Mouse (Mus musculus) CD4-positive, CD25-positive, alpha-beta regulatory T cell, adult 2 months (primary cell): Measurements from ENCODE around the gene Rgs6.

Experiments used
- DNase-seq: peaks from one replicate; pipeline ENCODE4 v3.0.0-alpha.2; 2012; ENCODE audit warnings: low read depth, low spot score

The Rgs6 gene

DNA sequence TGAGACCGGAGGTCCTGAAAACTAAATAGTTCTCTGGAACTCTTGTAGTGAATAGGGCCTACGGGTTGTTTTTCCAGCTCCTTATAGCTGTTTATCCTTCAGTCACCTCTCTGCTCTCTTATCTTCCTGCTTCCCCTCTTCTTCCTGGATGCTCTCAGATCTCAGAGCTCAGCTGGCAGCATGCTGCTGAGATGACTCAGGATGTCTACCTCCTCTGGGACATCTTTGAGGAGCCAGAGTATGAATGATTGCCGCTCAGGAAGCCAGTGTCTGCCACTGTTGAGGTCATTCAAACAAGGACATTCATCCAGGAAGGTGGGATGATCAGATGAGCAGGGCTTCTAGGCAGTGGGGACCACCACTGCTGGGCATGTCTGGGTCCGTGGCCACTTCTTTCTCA is 498.9 kb downstream of the Rgs6 start:
- no peak for DNase-seq

DNA sequence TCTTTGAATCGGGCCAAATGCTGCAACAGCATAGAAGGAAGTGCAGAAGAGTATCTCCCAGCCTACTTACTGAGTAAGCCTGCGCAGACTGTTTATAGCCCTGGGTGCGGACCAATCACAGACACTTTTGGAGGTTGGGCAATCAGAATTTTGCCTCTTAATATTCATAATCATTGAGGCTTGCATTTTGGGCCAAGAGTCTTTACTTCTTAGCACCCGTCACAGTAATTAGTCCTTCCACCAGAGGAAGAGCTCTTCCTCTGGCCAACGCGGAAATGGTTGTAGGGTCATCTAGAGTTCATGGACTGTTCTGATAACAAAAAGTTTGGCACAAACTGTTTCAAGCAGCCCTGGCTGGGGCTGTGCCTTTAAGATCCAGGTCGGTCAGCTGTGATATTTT is 499.5 kb downstream of the Rgs6 start:
- no peak for DNase-seq

DNA sequence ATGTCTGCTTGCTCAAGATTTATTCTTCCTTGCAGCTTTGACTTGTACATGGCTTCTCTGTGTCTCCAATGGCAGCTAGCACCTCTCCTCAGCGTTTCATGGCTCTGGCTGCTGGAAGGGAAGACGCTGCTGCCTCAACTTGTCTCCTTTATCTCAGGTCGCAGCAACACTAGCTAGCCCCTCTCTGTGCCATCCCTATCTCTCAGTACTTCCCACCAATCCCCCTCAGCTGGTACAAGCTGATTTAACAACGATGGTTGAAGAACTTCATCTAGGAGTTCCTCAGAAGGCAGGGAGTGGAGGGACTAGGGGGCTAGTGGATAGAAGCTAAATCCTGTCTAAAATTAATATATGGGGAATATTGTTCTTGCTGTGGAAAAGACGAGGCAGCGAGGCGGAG is 503.9 kb downstream of the Rgs6 start:
- no peak for DNase-seq

DNA sequence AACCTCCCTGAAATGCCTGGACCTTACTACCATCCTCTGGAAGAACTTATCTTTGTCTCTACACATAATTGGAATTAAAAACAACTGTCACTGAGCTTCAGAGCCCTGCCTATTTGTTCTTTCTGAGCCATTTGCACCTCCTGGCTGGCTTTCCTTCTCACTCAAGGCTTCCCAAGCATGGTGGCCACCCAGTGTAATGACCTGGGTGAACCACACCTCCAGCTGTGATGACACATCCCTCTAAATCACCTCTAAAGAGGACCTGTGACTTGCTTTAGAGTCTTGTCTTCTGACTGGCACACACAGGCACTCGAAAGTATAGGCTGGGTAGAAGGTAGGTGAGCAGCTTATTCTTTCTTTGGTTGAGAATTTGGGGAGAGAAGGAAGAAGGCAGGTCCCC is 509.7 kb downstream of the Rgs6 start:
- no peak for DNase-seq

DNA sequence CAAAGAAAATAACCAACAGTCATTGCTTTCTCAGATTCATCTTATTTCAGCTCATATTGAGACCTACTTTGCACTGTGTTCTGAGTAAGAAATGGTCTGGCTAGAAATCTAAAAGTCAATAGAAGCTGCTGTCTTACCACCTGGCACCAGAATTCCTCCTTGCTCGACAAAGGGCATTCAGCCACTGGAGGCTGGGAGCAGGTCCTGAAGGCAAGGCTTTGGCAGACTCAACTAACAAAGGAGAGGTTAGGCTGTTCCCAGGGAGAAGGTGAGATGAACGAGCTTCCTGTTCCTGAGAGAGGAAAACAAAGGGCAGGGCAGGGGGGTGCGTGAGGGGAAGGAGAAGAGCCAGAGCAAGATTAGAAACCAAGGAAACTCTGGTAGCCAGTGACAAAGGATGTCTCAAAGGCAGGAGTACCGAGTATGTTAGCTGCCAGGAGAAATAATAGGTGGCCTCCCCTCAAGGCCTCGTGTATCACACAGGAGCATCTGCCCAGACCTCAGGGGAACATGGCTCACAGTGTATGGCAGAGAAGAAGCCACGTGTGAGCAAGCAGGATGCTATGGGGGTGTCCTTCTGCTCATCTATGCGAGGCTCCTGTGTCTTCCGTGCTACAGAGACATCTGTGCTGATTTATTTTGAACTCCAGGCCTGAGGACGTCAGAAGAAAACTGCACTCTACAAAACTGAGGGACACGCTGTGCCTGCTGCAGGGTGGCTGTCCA is 510.7 kb downstream of the Rgs6 start:
- DNase-seq, result no peak

DNA sequence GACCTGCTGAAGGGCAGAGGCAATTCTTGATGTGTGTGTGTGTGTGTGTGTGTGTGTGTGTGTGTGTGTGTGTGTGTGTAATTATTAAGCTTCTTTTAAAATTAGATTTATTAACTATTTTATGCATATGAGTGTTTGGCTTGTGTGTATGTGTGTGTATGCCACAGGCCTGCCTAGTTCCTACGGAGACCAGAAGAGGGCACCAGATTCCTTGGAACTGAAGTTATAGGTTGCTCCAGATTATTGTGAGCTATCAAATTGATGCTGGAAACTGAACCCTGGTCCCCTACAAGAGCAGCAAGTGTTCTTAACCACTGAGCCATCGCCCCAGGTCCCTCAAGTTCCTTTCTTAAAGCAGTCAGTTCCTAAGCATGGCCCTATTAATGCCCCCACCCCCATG is 511.8 kb downstream of the Rgs6 start:
- DNase-seq, result no peak

DNA sequence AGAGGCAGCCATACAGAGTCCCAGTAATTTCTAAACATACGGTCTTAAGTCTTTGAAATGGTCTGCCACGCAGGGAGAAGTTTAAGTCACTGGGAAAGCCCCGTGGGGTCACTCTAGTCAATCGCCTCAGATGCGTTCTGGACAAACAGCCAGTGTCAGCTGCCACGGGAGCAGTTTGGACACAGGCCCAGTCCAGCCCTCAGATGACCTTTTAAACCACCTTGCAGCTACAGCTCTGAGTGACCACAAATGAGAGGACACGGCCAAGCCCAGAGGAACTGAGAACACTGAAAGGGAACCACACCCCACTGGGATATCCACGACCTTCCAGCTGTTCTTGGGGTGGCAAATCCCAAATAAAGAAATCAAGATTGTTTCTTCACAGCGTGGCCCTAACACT is 512.3 kb downstream of the Rgs6 start:
- DNase-seq, result no peak

DNA sequence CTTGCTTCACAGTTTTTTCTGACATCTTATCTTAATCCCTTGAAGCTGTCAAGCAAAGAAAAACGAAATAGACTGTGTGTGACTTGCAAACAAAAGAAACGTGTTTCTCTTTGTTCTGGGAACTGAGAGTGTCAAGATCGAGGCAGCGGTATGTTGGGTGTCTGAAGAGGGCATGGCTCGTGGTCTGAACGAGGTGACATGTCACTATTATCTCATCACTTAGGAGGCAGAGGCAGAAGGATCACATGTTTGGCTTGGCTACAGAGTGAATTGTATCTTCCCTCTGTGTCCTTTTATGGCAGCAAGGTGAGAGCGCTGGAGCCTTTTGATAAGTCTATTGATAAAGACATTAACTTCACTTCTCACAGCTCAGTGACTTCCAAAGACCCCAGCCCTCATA is 512.8 kb downstream of the Rgs6 start:
- no peak for DNase-seq

DNA sequence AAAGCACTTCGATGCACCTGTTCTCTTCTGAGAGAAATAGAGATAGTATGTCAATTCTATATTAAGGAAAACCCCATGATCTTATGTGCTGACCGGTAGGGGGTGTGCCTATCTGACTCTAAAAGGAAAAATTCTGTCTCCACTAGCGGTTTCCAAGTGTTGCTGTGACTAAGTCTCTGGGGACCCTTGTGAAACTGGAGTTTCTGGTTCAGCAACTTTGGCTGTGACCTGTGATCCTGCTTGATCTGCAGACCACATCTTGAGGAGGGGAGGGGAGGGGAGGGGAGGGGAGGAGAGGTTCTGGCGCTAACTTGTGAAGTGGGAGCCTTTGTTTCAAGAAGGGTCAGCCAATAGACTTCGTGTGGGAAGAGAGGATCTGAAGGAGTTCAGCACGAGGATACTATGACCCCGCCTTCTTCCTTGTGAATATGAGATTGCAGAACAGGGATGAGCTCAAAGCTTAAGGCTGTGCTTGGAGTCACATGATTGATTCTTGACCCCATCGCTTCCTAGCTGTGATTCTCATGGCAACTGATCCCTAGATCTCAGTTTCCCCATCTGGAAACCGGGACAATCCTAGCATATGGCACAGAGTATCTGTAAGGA is 517.5 kb downstream of the Rgs6 start:
- DNase-seq, result no peak

DNA sequence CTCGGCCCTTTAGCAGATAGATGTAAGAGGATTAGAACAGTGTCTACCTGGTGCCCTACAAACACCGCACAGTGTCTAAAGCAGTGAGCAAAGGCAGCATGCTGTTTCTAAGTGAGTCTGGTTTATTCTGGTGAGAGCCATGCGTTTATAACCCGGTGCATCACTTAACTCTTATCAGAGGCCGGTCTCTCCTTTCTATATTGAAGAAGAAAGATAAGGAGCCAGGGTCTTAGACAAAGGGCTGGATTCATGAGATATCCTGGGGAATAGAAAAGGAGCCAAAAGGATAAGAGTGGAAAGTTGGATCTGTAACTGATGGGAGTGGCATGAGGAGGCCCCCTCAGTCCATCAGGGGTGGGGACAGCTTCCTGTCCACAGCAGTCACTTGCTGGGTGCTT is 518.0 kb downstream of the Rgs6 start:
- no peak for DNase-seq

DNA sequence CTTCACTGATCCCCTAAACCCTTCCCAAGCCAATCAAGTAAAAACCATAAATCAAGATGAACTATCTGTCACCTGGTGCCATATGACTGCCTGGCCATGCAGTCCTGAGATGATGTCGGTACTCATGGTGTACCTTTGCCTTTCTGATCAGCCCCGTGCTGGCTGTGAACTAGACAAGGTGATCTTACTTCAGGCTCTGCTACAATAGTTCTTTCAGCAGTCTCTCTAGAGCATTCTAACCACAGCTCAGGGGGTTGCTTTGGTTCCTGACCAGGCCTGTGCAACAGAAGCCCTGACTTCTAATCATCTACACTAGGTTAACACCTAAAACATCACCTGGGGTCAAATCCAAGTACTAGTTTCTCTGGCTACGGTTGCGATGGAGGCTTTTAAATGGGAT is 521.4 kb downstream of the Rgs6 start:
- DNase-seq, result no peak

DNA sequence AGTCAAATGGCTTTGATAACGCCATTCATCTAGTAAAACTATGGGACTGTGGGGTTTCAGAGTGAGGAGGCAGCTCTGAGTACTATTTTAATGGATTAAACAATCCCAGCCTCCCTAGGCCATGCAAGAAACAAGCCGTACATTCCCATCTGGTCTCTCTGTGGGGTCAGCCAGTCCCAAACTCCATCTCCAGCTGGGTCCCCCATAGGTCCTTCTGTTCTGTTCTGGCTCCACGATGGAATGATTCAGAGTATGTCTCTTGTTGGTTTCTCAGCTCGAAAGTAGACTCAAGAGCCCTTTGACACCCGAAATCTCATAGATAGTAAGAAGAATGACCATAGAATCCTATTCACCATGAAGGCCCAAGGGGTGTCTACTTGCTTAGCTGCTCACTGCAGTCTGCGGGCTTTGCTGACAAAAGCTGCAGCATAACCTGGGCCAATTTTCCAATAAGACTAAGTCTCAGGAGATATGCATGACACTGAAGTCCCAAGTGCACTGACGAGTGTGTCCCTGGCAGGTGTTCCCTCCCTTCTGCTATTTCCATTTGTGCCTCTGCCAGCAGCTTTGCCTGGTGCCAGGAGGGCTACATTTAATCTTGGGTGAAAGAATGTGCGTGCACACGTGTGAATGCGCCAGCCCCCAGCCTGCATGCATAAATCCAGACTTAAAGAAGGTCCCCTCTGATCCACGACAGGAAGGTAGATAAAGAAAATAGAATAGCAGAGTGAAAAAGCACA is 522.0 kb downstream of the Rgs6 start:
- DNase-seq, result no peak

DNA sequence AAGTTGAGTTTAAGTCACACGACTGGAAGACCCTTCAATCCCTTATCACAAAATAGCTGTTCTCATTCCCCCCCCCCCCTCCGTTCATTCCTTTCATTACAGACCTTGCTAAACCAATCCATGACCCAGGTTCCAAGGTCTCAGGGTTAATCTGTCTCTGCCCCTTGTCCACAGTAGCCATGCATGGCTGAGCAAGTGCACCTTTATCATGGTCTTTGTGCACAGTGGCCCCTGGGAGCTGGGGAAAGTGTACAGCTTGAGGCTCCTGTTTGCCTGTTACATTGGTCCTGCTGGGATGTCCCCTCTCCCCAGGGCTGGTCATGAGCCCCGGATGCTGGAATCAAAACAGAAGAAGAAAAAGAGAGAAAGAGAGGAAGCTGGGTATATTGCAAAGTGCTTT is 522.6 kb downstream of the Rgs6 start:
- DNase-seq, result no peak

DNA sequence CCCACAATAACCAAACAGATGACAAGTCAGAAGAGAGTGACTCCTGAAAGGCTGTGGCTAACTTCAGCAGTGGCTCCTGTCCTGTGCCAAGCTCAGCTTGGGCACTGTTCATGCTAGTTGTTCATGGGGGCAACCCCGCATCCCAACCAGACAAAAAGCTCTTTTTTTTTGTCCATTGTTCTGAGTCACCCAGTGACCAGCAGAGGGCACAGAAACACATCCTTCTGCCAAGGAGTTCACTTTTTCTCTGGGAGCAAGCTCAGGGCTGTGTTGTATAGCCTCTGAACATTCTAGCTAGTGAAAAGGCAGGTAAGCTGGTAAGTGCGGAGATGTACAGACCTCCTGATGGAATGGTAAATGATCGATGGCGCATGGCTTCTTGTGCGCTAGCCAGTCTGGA is 524.2 kb downstream of the Rgs6 start:
- no peak for DNase-seq

DNA sequence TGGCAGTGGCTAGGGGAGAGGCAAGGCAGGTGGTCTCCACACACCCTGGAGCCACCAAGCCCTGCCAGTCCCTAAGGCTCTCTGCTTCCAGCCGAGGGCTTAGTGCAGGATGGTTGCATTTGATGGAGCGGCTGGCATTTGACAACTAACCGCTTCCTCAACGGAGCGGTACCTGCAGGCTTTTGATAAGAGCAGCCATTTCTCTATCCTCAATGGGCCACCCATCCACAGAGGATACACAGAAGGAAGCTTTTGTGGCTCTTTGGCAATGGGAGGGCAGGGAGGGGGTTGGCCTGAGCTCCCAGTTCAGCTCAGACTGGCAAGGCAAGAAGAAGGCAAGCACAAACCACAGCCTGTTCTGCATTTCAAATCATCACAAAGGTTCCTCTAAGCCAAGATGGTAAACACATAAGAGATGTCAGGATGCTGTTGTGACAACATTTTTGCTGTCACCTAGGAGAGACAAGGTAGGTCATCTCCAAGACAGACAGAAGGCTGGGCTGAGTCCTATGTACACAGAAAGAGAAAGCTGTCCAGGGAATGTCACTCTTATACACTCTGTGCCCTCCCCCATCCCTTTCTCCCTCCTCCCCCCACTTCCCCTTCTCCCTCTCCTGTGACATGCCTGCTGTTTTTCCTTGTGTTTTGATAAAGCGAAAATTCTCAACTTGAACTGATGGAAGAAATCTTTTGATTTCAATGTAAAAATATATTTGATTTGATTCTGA is 525.0 kb downstream of the Rgs6 start:
- DNase-seq, result no peak

DNA sequence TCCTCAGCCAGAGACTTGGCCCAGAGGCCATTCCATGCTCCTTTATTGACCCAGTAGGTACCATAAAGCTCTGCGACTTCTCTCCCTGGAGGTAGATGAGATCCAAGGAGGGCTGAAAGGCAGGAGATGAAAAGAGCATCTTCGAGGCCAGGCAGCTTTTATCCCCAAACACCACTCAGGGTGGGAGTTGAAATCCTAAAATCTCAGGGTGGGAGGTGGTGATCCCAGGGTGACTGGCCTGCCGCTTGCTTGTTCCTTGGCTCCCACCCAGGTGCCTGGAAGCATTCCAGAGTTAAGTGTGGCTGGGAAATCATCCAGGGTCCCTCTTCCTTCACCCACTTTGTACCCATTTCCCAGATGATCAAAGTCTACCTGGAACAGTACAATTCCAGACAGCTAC is 525.9 kb downstream of the Rgs6 start:
- no peak for DNase-seq

DNA sequence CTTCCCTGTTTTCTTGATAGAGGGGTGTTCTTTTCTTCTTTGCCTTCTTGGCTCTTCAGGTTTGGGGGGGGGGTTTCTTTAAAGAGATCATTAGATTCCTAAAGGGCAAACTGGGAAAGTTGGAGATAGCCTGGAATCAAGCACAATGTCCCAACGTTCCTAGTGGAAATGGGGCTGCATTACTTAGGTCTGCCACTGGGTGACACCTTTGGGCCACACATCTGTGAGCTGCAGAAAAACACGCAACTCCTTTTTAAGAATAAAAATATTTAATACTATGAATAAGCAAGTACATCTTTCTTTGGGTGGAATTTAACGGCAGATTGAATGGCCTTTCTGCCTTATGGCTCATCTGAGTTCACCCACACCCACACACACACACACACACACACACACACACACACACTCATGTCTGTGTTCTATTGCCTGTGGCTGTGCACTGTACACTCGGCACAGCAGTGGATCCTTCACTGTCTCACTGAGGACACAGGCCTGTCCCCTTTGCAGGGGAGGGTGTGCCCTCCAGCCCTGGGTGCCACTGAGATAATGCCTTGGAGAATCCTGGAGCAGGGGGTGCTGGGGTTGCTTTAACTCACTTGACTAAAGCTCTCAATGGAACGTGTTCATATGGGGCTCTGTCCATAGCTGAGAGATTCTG is 526.4 kb downstream of the Rgs6 start:
- peak; percentile 30 for DNase-seq

DNA sequence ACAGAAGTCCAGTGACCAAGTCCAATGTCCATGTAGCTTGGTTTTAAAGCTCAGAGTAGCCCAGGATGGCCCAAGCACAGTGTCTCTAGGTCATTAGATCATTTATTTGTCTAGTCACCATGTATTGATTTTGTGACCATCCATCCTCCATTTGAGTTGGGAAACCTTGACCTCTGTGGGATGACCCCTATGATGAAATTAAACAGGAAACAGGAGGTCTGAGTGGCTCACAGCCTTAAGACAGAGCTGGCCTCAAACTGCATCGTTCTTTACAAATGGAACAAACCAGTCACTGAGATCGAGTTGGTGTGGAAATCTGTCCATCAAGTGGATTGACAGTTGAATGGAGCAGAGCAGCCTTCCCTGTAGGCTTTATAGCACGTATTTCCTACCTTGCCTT is 536.0 kb downstream of the Rgs6 start:
- DNase-seq, result no peak

DNA sequence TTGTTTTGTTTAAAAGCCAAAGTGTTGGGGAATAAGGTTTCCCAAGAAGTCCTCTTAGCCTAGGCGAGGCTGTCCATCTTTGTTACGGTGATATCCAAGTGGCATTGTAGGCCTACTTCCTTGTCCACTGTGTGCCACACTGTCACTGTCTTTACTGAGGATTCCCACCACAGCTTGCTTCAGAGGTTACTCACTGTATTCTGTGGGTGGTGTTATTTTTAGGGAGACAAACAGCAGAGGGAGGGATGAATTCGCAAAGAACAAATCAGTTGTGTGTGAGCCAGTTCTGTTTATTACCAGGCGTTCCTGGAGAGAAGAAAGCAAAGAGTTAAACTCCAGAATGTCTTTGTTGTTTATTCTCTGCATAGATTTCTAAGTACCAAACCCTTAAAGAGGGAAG is 537.2 kb downstream of the Rgs6 start:
- DNase-seq, result no peak

DNA sequence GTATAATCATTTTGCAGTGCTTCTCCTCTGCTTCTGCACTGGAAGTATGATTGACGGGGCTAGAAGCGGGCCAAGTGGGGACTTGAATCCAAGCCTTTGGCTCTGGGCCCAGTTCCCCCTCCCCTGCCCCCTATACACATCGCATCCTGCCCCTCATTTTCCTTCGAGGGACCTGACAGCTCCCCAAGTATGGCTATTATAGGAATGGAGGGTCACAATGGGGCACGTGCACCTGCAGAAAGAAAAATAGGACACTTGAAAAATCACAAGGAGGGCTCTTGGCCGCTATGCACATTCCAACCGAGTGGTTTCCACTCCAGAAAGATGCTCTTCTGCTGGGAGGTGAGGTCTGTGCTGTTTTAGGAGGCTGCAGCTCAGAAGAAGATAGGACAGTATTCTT is 538.8 kb downstream of the Rgs6 start:
- DNase-seq, result no peak

DNA sequence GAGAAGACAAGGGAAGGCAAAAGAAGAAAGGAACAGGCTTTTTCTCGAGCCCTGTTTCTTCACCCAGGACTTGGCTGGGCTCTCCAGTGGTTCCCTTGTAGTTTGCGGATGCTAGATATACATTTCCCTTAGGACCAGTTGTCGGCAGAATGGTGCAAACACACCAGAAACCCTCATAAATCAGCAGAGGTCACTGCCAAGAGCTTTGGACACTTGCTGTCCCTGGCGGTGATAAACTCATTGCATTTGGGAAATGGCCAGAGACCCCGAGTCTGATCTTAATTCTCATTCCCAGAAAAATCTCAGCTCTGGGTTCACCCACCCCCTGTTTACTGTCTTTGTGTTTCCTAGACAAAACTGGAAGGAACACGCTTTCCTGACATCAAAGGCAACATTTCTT is 539.9 kb downstream of the Rgs6 start:
- no peak for DNase-seq

DNA sequence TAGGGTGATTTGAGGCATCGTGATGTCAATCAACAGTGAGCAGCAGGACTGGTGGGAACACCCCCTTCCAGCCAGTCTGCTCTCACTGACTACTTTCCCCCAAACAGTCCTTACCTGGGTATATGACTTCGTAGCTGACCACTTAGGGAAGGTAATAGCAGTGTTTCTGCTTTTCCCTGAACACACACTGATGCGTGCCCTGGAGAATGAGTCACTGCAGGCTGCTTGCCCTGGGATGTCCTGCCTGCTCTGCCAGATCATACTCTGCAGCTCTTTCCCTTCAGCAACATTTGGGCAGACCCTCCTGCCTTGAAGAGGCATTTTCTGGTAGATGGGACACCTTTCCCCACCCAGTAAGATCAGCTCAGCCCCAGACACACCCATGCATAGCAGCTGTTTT is 540.5 kb downstream of the Rgs6 start:
- DNase-seq, result no peak
